Comparison of ENCODE assay signal across 27 mouse cellular contexts in the genomic region with DNA sequence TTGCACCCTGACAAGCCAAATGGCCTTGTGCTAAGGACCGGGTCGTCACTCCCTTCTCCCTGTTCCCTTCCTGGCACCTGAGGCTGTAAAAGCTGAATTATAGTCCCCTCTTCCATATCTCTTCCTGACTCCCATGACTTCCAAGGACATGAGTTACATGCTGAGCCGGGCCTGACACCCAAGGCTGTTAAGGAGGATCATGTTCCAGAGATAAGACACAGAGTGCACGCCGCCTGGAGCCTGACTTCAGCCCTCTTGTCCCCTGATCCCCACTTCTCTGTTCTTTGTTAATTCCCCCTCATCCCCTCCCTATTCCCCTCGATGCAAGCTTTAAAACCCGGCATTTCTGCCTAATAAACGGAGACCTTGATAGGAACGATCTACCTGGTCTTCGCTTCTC.
DNase-seq lines count a peak whose midpoint lies in the region; ATAC-seq and TF ChIP-seq lines count a peak whose summit lies in the region.
"Had no signal": no experiment of that assay in that cellular context is flagged by ENCODE, and none has a peak within 500 bp of the region (broad histone marks: within the 10 kb centered on the region; RNA-seq: fewer than 3 reads in every experiment).

No protein-coding gene starts in this region.

- no peak overlapping the region for H3K4me3 ChIP-seq in liver, embryonic 12.5 days
- H3K4me3 ChIP-seq in lung, postnatal 0 days (ENCODE audit: low read depth, low read length), result no peak overlapping the region
- H3K4me3 ChIP-seq: embryonic facial prominence, embryonic 10.5 days; embryonic facial prominence, embryonic 13.5 days; forebrain, embryonic 10.5 days; forebrain, embryonic 13.5 days; heart, embryonic 12.5 days; heart, embryonic 15.5 days; hindbrain, embryonic 15.5 days had no signal

- no peaks in the 10 kb centered on the region for H3K4me1 ChIP-seq in liver, embryonic 12.5 days
- H3K4me1 ChIP-seq in lung, postnatal 0 days (ENCODE audit: insufficient read depth, low read depth, low read length), result no peaks in the 10 kb centered on the region
- H3K4me1 ChIP-seq: embryonic facial prominence, embryonic 10.5 days; embryonic facial prominence, embryonic 13.5 days; forebrain, embryonic 10.5 days; forebrain, embryonic 13.5 days; heart, embryonic 12.5 days; heart, embryonic 15.5 days; hindbrain, embryonic 15.5 days had no signal

- no peak for TF ChIP-seq EP300 in lung, postnatal 0 days (IDR thresholded peaks at IDR 0.05)

- H3K27ac ChIP-seq in liver, embryonic 12.5 days, result no peak overlapping the region
- no peak overlapping the region for H3K27ac ChIP-seq in lung, postnatal 0 days (ENCODE audit: low read length)
- H3K27ac ChIP-seq: embryonic facial prominence, embryonic 10.5 days; embryonic facial prominence, embryonic 13.5 days; forebrain, embryonic 10.5 days; forebrain, embryonic 13.5 days; heart, embryonic 15.5 days; hindbrain, embryonic 15.5 days had no signal

- no peak for ATAC-seq in liver, embryonic 12.5 days
- ATAC-seq in lung, postnatal 0 days, result no peak
- ATAC-seq: activated CD4-positive, CD25-positive, alpha-beta regulatory T cell, adult 4 months; forebrain, embryonic 13.5 days; forebrain, embryonic 16.5 days; intestine, postnatal 0 days had no signal

- DNase-seq in adrenal gland, adult (ENCODE audit: inconsistent age in 2 of 2, low spot score in 1 of 2), result peak; percentile 42 to 55
- no peak for DNase-seq in adrenal gland, postnatal 4 days (ENCODE audit: low spot score in 2 of 2)
- DNase-seq in ovary, adult 18-20 months (ENCODE audit: low spot score), result peak; percentile 13
- no peak for DNase-seq in ovary, postnatal 10 days (ENCODE audit: low spot score)
- DNase-seq in adrenal gland, adult 8-10 months, result peak; percentile 7
- peak; percentile 4 for DNase-seq in adrenal gland, postnatal 25 days
- DNase-seq in lung, postnatal 0 days (ENCODE audit: low spot score), result no peak
- DNase-seq: cerebellum, adult 11-12 months; cerebellum, adult 8-10 months; cerebellum, postnatal 10 days; cerebellum, postnatal 36 days; embryo, embryonic 11 days; gastrocnemius, postnatal 10 days; heart, adult 18-20 months; heart, postnatal 10 days; heart, postnatal 4 days had no signal

- H3K4me2 ChIP-seq in liver, embryonic 12.5 days, result no peak overlapping the region
- H3K4me2 ChIP-seq in lung, postnatal 0 days (replicated peaks; ENCODE audit: low read depth, low read length), result no peak overlapping the region
- H3K4me2 ChIP-seq: embryonic facial prominence, embryonic 13.5 days; forebrain, embryonic 13.5 days; heart, embryonic 12.5 days; heart, embryonic 15.5 days; hindbrain, embryonic 15.5 days had no signal

- no peaks in the 10 kb centered on the region for H3K27me3 ChIP-seq in liver, embryonic 12.5 days (replicated peaks)
- H3K27me3 ChIP-seq in lung, postnatal 0 days (replicated peaks; ENCODE audit: insufficient read depth, low read length), result no peaks in the 10 kb centered on the region
- H3K27me3 ChIP-seq: embryonic facial prominence, embryonic 13.5 days; forebrain, embryonic 13.5 days; heart, embryonic 12.5 days; heart, embryonic 15.5 days; hindbrain, embryonic 15.5 days had no signal

- WGBS in liver, embryonic 12.5 days (ENCODE audit: insufficient replicate concordance), result 68% methylated on average over 10 of the region's 10 CpGs
- WGBS in lung, postnatal 0 days, result 68% methylated on average over 10 of the region's 10 CpGs

- no peak overlapping the region for H3K9ac ChIP-seq in liver, embryonic 12.5 days
- no peak overlapping the region for H3K9ac ChIP-seq in lung, postnatal 0 days (replicated peaks; ENCODE audit: low read depth)
- H3K9ac ChIP-seq: embryonic facial prominence, embryonic 13.5 days; forebrain, embryonic 13.5 days; heart, embryonic 12.5 days; heart, embryonic 15.5 days; hindbrain, embryonic 15.5 days had no signal

- no peaks in the 10 kb centered on the region for H3K9me3 ChIP-seq in liver, embryonic 12.5 days (replicated peaks)
- no peaks in the 10 kb centered on the region for H3K9me3 ChIP-seq in lung, postnatal 0 days (ENCODE audit: low read length)
- H3K9me3 ChIP-seq: embryonic facial prominence, embryonic 10.5 days; embryonic facial prominence, embryonic 13.5 days; forebrain, embryonic 10.5 days; forebrain, embryonic 13.5 days; heart, embryonic 12.5 days; heart, embryonic 15.5 days; hindbrain, embryonic 15.5 days had no signal

- H3K36me3 ChIP-seq in liver, embryonic 12.5 days, result no peaks in the 10 kb centered on the region
- no peaks in the 10 kb centered on the region for H3K36me3 ChIP-seq in lung, postnatal 0 days (ENCODE audit: insufficient read depth, low read length)
- H3K36me3 ChIP-seq: embryonic facial prominence, embryonic 10.5 days; embryonic facial prominence, embryonic 13.5 days; forebrain, embryonic 10.5 days; heart, embryonic 12.5 days; heart, embryonic 15.5 days; hindbrain, embryonic 15.5 days had no signal

- no peak for TF ChIP-seq CTCF in lung, postnatal 0 days (IDR thresholded peaks at IDR 0.05)

Comparison
In these comparisons a context has a peak if more than half of its experiments do, and no peak if none do; other contexts are left out.
1. DNase-seq: peak in adrenal gland, adult (2 of 2), ovary, adult 18-20 months (single experiment), adrenal gland, adult 8-10 months (single experiment) and adrenal gland, postnatal 25 days (single experiment); none in adrenal gland, postnatal 4 days (0 of 2), ovary, postnatal 10 days (single experiment) and lung, postnatal 0 days (single experiment).